Mouse (Mus musculus): ENCODE data around the gene Ajuba.

Ajuba gene

GRCm38 (mm10) chr14:54592319-54592934 is 15.1 kb upstream of the Ajuba start:
- DNase-seq (ENCODE audit: low read depth, low spot score), result no peak

- no peak for DNase-seq (ENCODE audit: low read depth, low spot score)
Observed at GRCm38 (mm10) chr14:54591056-54591455, 13.7 kb upstream of the Ajuba start.

- DNase-seq (ENCODE audit: low read depth, low spot score), result peak; percentile 62
Observed at GRCm38 (mm10) chr14:54583681-54584338, 6.5 kb upstream of the Ajuba start.

GRCm38 (mm10) chr14:54582536-54582935 is 5.2 kb upstream of the Ajuba start:
- no peak for DNase-seq (ENCODE audit: low read depth, low spot score)

GRCm38 (mm10) chr14:54579638-54580037 is 2.3 kb upstream of the Ajuba start:
- no peak for DNase-seq (ENCODE audit: low read depth, low spot score)

GRCm38 (mm10) chr14:54578063-54578462 is 705 bp upstream of the Ajuba start:
- peak; percentile 71 for DNase-seq (ENCODE audit: low read depth, low spot score)

- no peak for DNase-seq (ENCODE audit: low read depth, low spot score)
Observed at GRCm38 (mm10) chr14:54576241-54577088, 893 bp downstream of the Ajuba start.

GRCm38 (mm10) chr14:54575631-54576030 is 1.7 kb downstream of the Ajuba start:
- peak; percentile 77 for DNase-seq (ENCODE audit: low read depth, low spot score)

- DNase-seq (ENCODE audit: low read depth, low spot score), result no peak
Observed at GRCm38 (mm10) chr14:54575031-54575430, 2.3 kb downstream of the Ajuba start.

GRCm38 (mm10) chr14:54574253-54574652 is 3.1 kb downstream of the Ajuba start:
- DNase-seq (ENCODE audit: low read depth, low spot score), result no peak

GRCm38 (mm10) chr14:54572790-54573736 is 4.3 kb downstream of the Ajuba start:
- peak; percentile 68 for DNase-seq (ENCODE audit: low read depth, low spot score)

- no peak for DNase-seq (ENCODE audit: low read depth, low spot score)
Observed at GRCm38 (mm10) chr14:54572122-54572521, 5.2 kb downstream of the Ajuba start.

- DNase-seq (ENCODE audit: low read depth, low spot score), result no peak
Observed at GRCm38 (mm10) chr14:54569451-54570392, 7.6 kb downstream of the Ajuba start.

- peak; percentile 80 for DNase-seq (ENCODE audit: low read depth, low spot score)
Observed at GRCm38 (mm10) chr14:54568694-54569414, 8.5 kb downstream of the Ajuba start.

GRCm38 (mm10) chr14:54560527-54561242 is 16.7 kb downstream of the Ajuba start:
- DNase-seq (ENCODE audit: low read depth, low spot score), result no peak

GRCm38 (mm10) chr14:54557330-54557729 is 20.0 kb downstream of the Ajuba start:
- no peak for DNase-seq (ENCODE audit: low read depth, low spot score)

GRCm38 (mm10) chr14:54553975-54554769 is 23.2 kb downstream of the Ajuba start, which contains the start of gene Haus4:
Haus4 (minus strand) TSS chr14:54554616.
- peak; percentile 90 for DNase-seq (ENCODE audit: low read depth, low spot score)

GRCm38 (mm10) chr14:54553454-54553974 is 23.8 kb downstream of the Ajuba start:
- no peak for DNase-seq (ENCODE audit: low read depth, low spot score)

Data from forelimb bud, embryonic 11.5 days (tissue).